Mouse (Mus musculus) MEL (cell line): ENCODE measurements around the gene Ppip5k2. TPM values are rescaled to one million over a fixed set of nuclear protein-coding genes. Genes with fewer than 3 reads are reported as not detected.

Experiments used
- DNase-seq: peaks from one replicate; pipeline ENCODE4 v3.0.0; 2011; ENCODE audit warnings: low read depth, low spot score
- H3K27ac ChIP-seq: 2 replicates; pipeline ENCODE4 v1.5.1; 2012; ENCODE audit warnings: low read depth, mild to moderate bottlenecking, control low read depth, low read length, moderate library complexity; ENCODE audit not compliant: control insufficient read depth
- H3K27me3 ChIP-seq, 2 experiments: fragments of 150-350 bp in 1 of 2; sonication (generic) in 1 of 2; 2 replicates each; pipeline ENCODE4 v1.6.1; 2012; ENCODE audit warnings: low read length in 2 of 2, mild to moderate bottlenecking in 2 of 2, improper control_type of control experiment in 1 of 2, moderate library complexity in 1 of 2; ENCODE audit not compliant: insufficient read depth in 2 of 2, control insufficient read depth in 1 of 2
- H3K36me3 ChIP-seq, 2 experiments: 2 replicates each; pipeline ENCODE4 v1.6.1; 2012 to 2014; ENCODE audit warnings: low read length in 2 of 2, improper control_type of control experiment in 1 of 2, inconsistent platforms in 1 of 2, mild to moderate bottlenecking in 1 of 2; ENCODE audit not compliant: insufficient read depth in 2 of 2, control insufficient read depth in 1 of 2
- H3K4me1 ChIP-seq, 2 experiments: fragments of 150-350 bp in 1 of 2; sonication (generic) in 1 of 2; 2 replicates each; pipeline ENCODE4 v1.6.1; 2012; ENCODE audit warnings: low read length in 2 of 2, improper control_type of control experiment in 1 of 2, mild to moderate bottlenecking in 1 of 2; ENCODE audit not compliant: insufficient read depth in 2 of 2, control insufficient read depth in 1 of 2
- H3K4me3 ChIP-seq, 2 experiments: fragments of 150-350 bp in 1 of 2; sonication (generic) in 1 of 2; 2 replicates each; pipeline ENCODE4 v1.5.1; 2012; ENCODE audit warnings: low read depth in 2 of 2, low read length in 2 of 2, mild to moderate bottlenecking in 2 of 2, moderate library complexity in 2 of 2, control low read depth in 1 of 2, improper control_type of control experiment in 1 of 2; ENCODE audit not compliant: control insufficient read depth in 1 of 2, insufficient read depth in 1 of 2
- H3K79me2 ChIP-seq: 2 replicates; pipeline ENCODE4 v1.6.1; 2012; ENCODE audit warnings: mild to moderate bottlenecking, low read length, moderate library complexity; ENCODE audit not compliant: control insufficient read depth, poor library complexity, insufficient read depth
- H3K9ac ChIP-seq: 2 replicates; pipeline ENCODE4 v1.6.1; 2012; ENCODE audit warnings: low read depth, mild to moderate bottlenecking, control low read depth, low read length, moderate library complexity; ENCODE audit not compliant: control insufficient read depth, poor library complexity, severe bottlenecking
- H3K9me3 ChIP-seq: fragments of 150-350 bp; sonication (generic); replicated peaks from 2 replicates; pipeline ENCODE4 v1.6.1; 2012; ENCODE audit warnings: mild to moderate bottlenecking, low read length, improper control_type of control experiment, moderate library complexity; ENCODE audit not compliant: insufficient read depth
- BHLHE40 ChIP-seq: IDR thresholded peaks from 2 replicates; pipeline ENCODE4 v1.6.1; 2012; ENCODE audit warnings: low read depth, mild to moderate bottlenecking, inconsistent platforms, low read length, improper control_type of control experiment, borderline replicate concordance
- CHD2 ChIP-seq: IDR thresholded peaks from 2 replicates; pipeline ENCODE4 v1.6.1; 2011; ENCODE audit warnings: low read length, improper control_type of control experiment
- CTCF ChIP-seq, 3 experiments: IDR thresholded peaks in 2 of 3; conservative IDR thresholded peaks in 1 of 3; 2 replicates each; pipeline ENCODE4 v1.5.1; 2011 to 2012; ENCODE audit warnings: low read length in 3 of 3, low read depth in 2 of 3, mild to moderate bottlenecking in 2 of 3, improper control_type of control experiment in 1 of 3, inconsistent platforms in 1 of 3, mixed read lengths in 1 of 3, moderate library complexity in 1 of 3; ENCODE audit not compliant: control insufficient read depth in 1 of 3, insufficient read depth in 1 of 3, poor library complexity in 1 of 3, severe bottlenecking in 1 of 3
- EP300 ChIP-seq, 2 experiments: IDR thresholded peaks; 2 replicates each; pipeline ENCODE4 v1.6.1; 2011; ENCODE audit warnings: improper control_type of control experiment in 2 of 2, low read length in 2 of 2, low read depth in 1 of 2, mild to moderate bottlenecking in 1 of 2
- ETS1 ChIP-seq: IDR thresholded peaks from 2 replicates; pipeline ENCODE4 v1.6.1; 2012; ENCODE audit warnings: low read depth, mild to moderate bottlenecking, inconsistent platforms, low read length, improper control_type of control experiment, moderate library complexity
- GABPA ChIP-seq: IDR thresholded peaks from 2 replicates; pipeline ENCODE4 v1.6.1; 2012; ENCODE audit warnings: low read depth, mild to moderate bottlenecking, inconsistent platforms, low read length, improper control_type of control experiment, moderate library complexity
- GATA1 ChIP-seq: IDR thresholded peaks from 2 replicates; pipeline ENCODE4 v1.6.1; 2011; ENCODE audit warnings: low read depth, low read length, improper control_type of control experiment
- HCFC1 ChIP-seq: IDR thresholded peaks from 2 replicates; pipeline ENCODE4 v1.6.1; 2012; ENCODE audit warnings: low read depth, mild to moderate bottlenecking, inconsistent platforms, low read length, improper control_type of control experiment, moderate library complexity
- JUND ChIP-seq: IDR thresholded peaks from 2 replicates; pipeline ENCODE4 v1.6.1; 2011; ENCODE audit warnings: low read depth, mild to moderate bottlenecking, improper control_type of control experiment, low read length
- MAFK ChIP-seq: IDR thresholded peaks from 2 replicates; pipeline ENCODE4 v1.6.1; 2011; ENCODE audit warnings: low read depth, mild to moderate bottlenecking, low read length, improper control_type of control experiment, borderline replicate concordance
- MAX ChIP-seq: IDR thresholded peaks from 2 replicates; pipeline ENCODE4 v1.6.1; 2011; ENCODE audit warnings: low read length, improper control_type of control experiment
- MXI1 ChIP-seq: IDR thresholded peaks from 2 replicates; pipeline ENCODE4 v1.6.1; 2011; ENCODE audit warnings: mild to moderate bottlenecking, low read depth, low read length, improper control_type of control experiment
- NELFE ChIP-seq: IDR thresholded peaks from 2 replicates; pipeline ENCODE4 v1.6.1; 2011; ENCODE audit warnings: low read depth, low read length, improper control_type of control experiment
- NRF1 ChIP-seq: IDR thresholded peaks from 2 replicates; pipeline ENCODE4 v1.6.1; 2014; ENCODE audit warnings: low read depth, mild to moderate bottlenecking, inconsistent platforms, low read length, improper control_type of control experiment, moderate library complexity; ENCODE audit not compliant: poor library complexity, insufficient read depth, severe bottlenecking
- POLR2A ChIP-seq, 2 experiments: IDR thresholded peaks; 2 replicates each; pipeline ENCODE4 v1.6.1; 2011 to 2012; ENCODE audit warnings: low read length in 2 of 2, mild to moderate bottlenecking in 2 of 2, control low read depth in 1 of 2, improper control_type of control experiment in 1 of 2, low read depth in 1 of 2, moderate library complexity in 1 of 2; ENCODE audit not compliant: control insufficient read depth in 1 of 2, insufficient read depth in 1 of 2, poor library complexity in 1 of 2
- POLR2AphosphoS2 ChIP-seq: IDR thresholded peaks from 2 replicates; pipeline ENCODE4 v1.6.1; 2011; ENCODE audit warnings: low read length, improper control_type of control experiment
- RAD21 ChIP-seq: IDR thresholded peaks from 2 replicates; pipeline ENCODE4 v1.6.1; 2011; ENCODE audit warnings: mild to moderate bottlenecking, low read depth, low read length, improper control_type of control experiment
- RCOR1 ChIP-seq: IDR thresholded peaks from 2 replicates; pipeline ENCODE4 v1.6.1; 2012; ENCODE audit warnings: low read depth, mild to moderate bottlenecking, inconsistent platforms, low read length, improper control_type of control experiment
- SIN3A ChIP-seq: IDR thresholded peaks from 2 replicates; pipeline ENCODE4 v1.6.1; 2012; ENCODE audit warnings: low read length, improper control_type of control experiment, inconsistent platforms
- SMC3 ChIP-seq: IDR thresholded peaks from 2 replicates; pipeline ENCODE4 v1.6.1; 2011; ENCODE audit warnings: low read depth, low read length, improper control_type of control experiment
- TAL1 ChIP-seq: IDR thresholded peaks from 2 replicates; pipeline ENCODE4 v1.6.1; 2012; ENCODE audit warnings: mild to moderate bottlenecking, inconsistent platforms, low read length, moderate library complexity, mixed read lengths
- TCF12 ChIP-seq: IDR thresholded peaks from 2 replicates; pipeline ENCODE4 v1.6.1; 2014; ENCODE audit warnings: low read depth, mild to moderate bottlenecking, inconsistent platforms, low read length, improper control_type of control experiment, moderate library complexity
- UBTF ChIP-seq: IDR thresholded peaks from 2 replicates; pipeline ENCODE4 v1.6.1; 2012; ENCODE audit warnings: low read depth, mild to moderate bottlenecking, inconsistent platforms, low read length, improper control_type of control experiment, moderate library complexity, borderline replicate concordance; ENCODE audit not compliant: insufficient read depth
- USF1 ChIP-seq: IDR thresholded peaks from 2 replicates; pipeline ENCODE4 v1.6.1; 2014; ENCODE audit warnings: low read depth, mild to moderate bottlenecking, inconsistent platforms, low read length, improper control_type of control experiment, moderate library complexity
- ZKSCAN1 ChIP-seq: IDR thresholded peaks from 2 replicates; pipeline ENCODE4 v1.6.1; 2012; ENCODE audit warnings: low read depth, mild to moderate bottlenecking, inconsistent platforms, low read length, improper control_type of control experiment, moderate library complexity
- polyA plus RNA-seq, 2 experiments: library from polyadenylated mRNA; stranded (reverse) in 1 of 2; unstranded in 1 of 2; fragments of >175 nt in 1 of 2; fragments of >200 nt in 1 of 2; gene quantifications; 2 replicates each; pipeline versions ENCODE4 v1.2.1 to v1.2.4; 2012; ENCODE audit warnings: low replicate concordance in 2 of 2, low read depth in 1 of 2; ENCODE audit not compliant: insufficient read length in 2 of 2, insufficient read depth in 1 of 2, missing spikeins in 1 of 2
- total RNA-seq: library from RNA; depleted of rRNA; stranded (reverse); fragments of 300-350 nt; gene quantifications from 2 replicates; pipeline ENCODE4 v1.2.3, GENCODE M21; 2012

Ppip5k2 gene
- total and polyA plus RNA-seq, 3 experiments: 47.2 to 651 (median 60.7) TPM

GRCm38 (mm10) chr1:97743063-97743462, 27.1 kb downstream of the Ppip5k2 start (continued):
- TF ChIP-seq NELFE: no peak
- peak; percentile 23; the same call in 1 of the 2 replicates for TF ChIP-seq BHLHE40
- TF ChIP-seq TCF12: peak; percentile 96
- no peak for TF ChIP-seq RAD21
- TF ChIP-seq SMC3: no peak
- TF ChIP-seq POLR2AphosphoS2: no peak
- TF ChIP-seq ETS1: peak; percentile 70; the same call in 1 of the 2 replicates
- TF ChIP-seq CTCF (IDR thresholded peaks at IDR 0.05 in 2 of 3, conservative IDR thresholded peaks at IDR 0.05 in 1 of 3; ENCODE audit: control insufficient read depth in 1 of 3, insufficient read depth in 1 of 3, low read depth in 2 of 3, low read length in 3 of 3, poor library complexity in 1 of 3, severe bottlenecking in 1 of 3): no peak
- TF ChIP-seq MAFK: 0 out of 2 replicates have a peak, but pooled peaks have one; percentile 44
- TF ChIP-seq, all 39 proteins: peak for 15

GRCm38 (mm10) chr1:97729339-97729738, 40.9 kb downstream of the Ppip5k2 start:
- DNase-seq: peak; percentile 75
- peaks cover 4 to 13% of the 10 kb centered on the region in 2 experiments for H3K4me1 ChIP-seq
- TF ChIP-seq RCOR1 (peak; percentile 69), JUND (0 out of 2 replicates have a peak, but pooled peaks have one; percentile 4), MXI1 (peak; percentile 91), TCF12 (peak; percentile 41; the same call in 1 of the 2 replicates), MAX (peak; percentile 49), ZKSCAN1 (0 out of 2 replicates have a peak, but pooled peaks have one; percentile 52), UBTF (no peak), SIN3A (peak; percentile 64), GATA1 (peak; percentile 81), EP300 (IDR thresholded peaks at IDR 0.05; ENCODE audit: low read depth in 1 of 2, low read length in 2 of 2) (peak; percentile 48 to 64; a peak in 3 of 4 replicates), ETS1 (peak; percentile 72), BHLHE40 (no peak), TAL1 (no peak)
- H3K79me2 ChIP-seq: no peaks in the 10 kb centered on the region
- no peaks in the 10 kb centered on the region for H3K27me3 ChIP-seq
- no peaks in the 10 kb centered on the region for H3K9me3 ChIP-seq
- H3K9ac ChIP-seq: no peak overlapping the region
- H3K36me3 ChIP-seq: peaks cover 15 to 60% of the 10 kb centered on the region in 2 experiments
- H3K4me3 ChIP-seq: no peak overlapping the region
- H3K27ac ChIP-seq: 0 out of 2 replicates have a peak overlapping the region, but pooled peaks have one; percentile 2

- DNase-seq: peak; percentile 53
Measured at GRCm38 (mm10) chr1:97726730-97727129, 43.5 kb downstream of the Ppip5k2 start.

More at GRCm38 (mm10) chr1:97726730-97727129, 43.5 kb downstream of the Ppip5k2 start:
- Histone ChIP-seq H3K36me3 (peaks cover 15 to 56% of the 10 kb centered on the region in 2 experiments), H3K27me3 (no peaks in the 10 kb centered on the region), H3K79me2 (no peaks in the 10 kb centered on the region), H3K9ac (no peak overlapping the region), H3K9me3 (no peaks in the 10 kb centered on the region), H3K4me1 (peaks cover 4 to 13% of the 10 kb centered on the region in 2 experiments)
- peak; percentile 23 for TF ChIP-seq RAD21
- no peak for TF ChIP-seq GABPA
- no peak for TF ChIP-seq NRF1
- no peak for TF ChIP-seq ETS1
- no peak for TF ChIP-seq CHD2
- TF ChIP-seq HCFC1: no peak
- no peak for TF ChIP-seq NELFE
- no peak for TF ChIP-seq GATA1
- TF ChIP-seq SMC3: peak; percentile 65
- peak; percentile 49 to 72 (median 58) for TF ChIP-seq CTCF (IDR thresholded peaks at IDR 0.05 in 2 of 3, conservative IDR thresholded peaks at IDR 0.05 in 1 of 3; ENCODE audit: control insufficient read depth in 1 of 3, insufficient read depth in 1 of 3, low read depth in 2 of 3, low read length in 3 of 3, poor library complexity in 1 of 3, severe bottlenecking in 1 of 3)
- TF ChIP-seq USF1: no peak
- no peak for TF ChIP-seq POLR2A (IDR thresholded peaks at IDR 0.05; ENCODE audit: control insufficient read depth in 1 of 2, insufficient read depth in 1 of 2, low read depth in 1 of 2, low read length in 2 of 2, poor library complexity in 1 of 2)
- TF ChIP-seq, all 39 proteins: peak for 3
- Histone ChIP-seq H3K4me3 (no peak overlapping the region), H3K27ac (no peak overlapping the region)
